Mouse (Mus musculus) c-Kit-positive CD71-positive TER-119-negative erythroid progenitor cells, embryonic 14.5 days (primary cell): ENCODE measurements around the gene Gm11168.
"Not testable (repeated sequence)": the region's sequence is repeated elsewhere in the genome, so short reads cannot be mapped to it uniquely, and the experiment has no call there.

Experiments used
- DNase-seq: peaks from one replicate; pipeline ENCODE4 v3.0.0-alpha.2; 2013; ENCODE audit warnings: low read depth

The Gm11168 gene

GRCm38 (mm10) chr9:3002794-3003396 lies at the start of gene Gm11168:
TSS of gene Gm11168 (plus strand) at chr9:3003346.
- DNase-seq: not testable (repeated sequence)

DNA sequence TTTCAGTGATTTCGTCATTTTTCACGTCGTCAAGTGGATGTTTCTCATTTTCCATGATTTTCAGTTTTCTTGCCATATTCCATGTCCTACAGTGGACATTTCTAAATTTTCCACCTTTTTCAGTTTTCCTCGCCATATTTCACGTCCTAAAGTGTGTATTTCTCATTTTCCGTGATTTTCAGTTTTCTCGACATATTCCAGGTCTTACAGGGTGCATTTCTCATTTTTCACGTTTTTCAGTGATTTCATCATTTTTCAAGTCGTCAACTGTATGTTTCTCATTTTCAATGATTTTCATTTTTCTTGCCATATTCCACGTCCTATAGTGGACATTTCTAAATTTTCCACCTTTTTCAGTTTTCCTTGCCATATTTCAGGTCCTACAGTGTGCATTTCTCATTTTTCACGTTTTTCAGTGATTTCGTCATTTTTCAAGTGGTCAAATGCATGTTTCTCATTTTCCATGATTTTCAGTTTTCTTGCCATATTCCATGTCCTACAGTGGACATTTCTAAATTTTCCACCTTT lies 2.6 kb upstream of the Gm11168 start, which contains the start of gene Gm10722:
Gene Gm10722, plus strand, starts transcription at position 478 of the 528 bp plus-strand sequence.
- not testable (repeated sequence) for DNase-seq

DNA sequence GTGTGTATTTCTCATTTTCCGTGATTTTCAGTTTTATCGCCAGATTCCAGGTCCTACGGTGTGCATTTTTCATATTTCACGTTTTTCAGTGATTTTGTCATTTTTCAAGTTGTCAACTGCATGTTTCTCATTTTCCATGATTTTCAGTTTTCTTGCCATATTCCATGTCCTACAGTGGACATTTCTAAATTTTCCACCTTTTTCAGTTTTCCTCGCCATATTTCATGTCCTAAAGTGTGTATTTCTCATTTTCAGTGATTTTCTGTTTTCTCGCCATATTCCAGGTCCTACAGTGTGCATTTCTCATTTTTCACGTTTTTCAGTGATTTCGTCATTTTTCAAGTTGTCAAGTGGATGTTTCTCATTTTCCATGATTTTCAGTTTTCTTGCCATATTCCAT lies 2.1 kb upstream of the Gm11168 start:
- DNase-seq: not testable (repeated sequence)

GRCm38 (mm10) chr9:3001948-3002659 lies 1.0 kb upstream of the Gm11168 start:
- DNase-seq: not testable (repeated sequence)

GRCm38 (mm10) chr9:3006179-3006578 lies 3.0 kb downstream of the Gm11168 start:
- not testable (repeated sequence) for DNase-seq

DNA sequence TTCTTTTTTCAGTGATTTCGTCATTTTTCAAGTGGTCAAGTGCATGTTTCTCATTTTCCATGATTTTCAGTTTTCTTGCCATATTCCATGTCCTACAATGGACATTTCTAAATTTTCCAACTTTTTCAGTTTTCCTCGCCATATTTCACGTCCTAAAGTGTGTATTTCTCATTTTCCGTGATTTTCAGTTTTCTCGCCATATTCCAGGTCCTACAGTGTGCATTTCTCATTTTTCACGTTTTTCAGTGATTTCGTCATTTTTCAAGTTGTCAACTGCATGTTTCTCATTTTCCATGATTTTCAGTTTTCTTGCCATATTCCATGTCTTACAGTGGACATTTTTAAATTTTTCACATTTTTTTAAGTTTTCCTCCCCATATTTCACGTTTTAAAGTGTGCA lies 3.5 kb downstream of the Gm11168 start:
- not testable (repeated sequence) for DNase-seq

GRCm38 (mm10) chr9:3007272-3007671 lies 4.1 kb downstream of the Gm11168 start:
- not testable (repeated sequence) for DNase-seq

- not testable (repeated sequence) for DNase-seq
These were observed 6.2 kb downstream of the Gm11168 start for GRCm38 (mm10) chr9:3009331-3009730.

DNA sequence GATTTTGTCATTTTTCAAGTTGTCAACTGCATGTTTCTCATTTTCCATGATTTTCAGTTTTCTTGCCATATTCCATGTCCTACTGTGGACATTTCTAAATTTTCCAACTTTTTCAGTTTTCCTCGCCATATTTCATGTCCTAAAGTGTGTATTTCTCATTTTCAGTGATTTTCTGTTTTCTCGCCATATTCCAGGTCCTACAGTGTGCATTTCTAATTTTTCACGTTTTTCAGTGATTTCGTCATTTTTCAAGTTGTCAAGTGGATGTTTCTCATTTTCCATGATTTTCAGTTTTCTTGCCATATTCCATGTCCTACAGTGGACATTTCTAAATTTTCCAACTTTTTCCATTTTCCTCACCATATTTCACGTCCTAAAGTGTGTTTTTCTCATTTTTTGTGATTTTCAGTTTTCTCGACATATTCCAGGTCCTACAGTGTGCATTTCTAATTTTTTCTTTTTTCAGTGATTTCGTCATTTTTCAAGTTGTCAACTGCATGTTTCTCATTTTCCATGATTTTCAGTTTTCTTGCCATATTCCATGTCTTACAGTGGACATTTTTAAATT lies 9.0 kb downstream of the Gm11168 start:
- not testable (repeated sequence) for DNase-seq

GRCm38 (mm10) chr9:3012733-3013279 lies 9.7 kb downstream of the Gm11168 start, which contains the start of gene Gm10721:
TSS of gene Gm10721 (plus strand) at chr9:3013140.
- not testable (repeated sequence) for DNase-seq

DNA sequence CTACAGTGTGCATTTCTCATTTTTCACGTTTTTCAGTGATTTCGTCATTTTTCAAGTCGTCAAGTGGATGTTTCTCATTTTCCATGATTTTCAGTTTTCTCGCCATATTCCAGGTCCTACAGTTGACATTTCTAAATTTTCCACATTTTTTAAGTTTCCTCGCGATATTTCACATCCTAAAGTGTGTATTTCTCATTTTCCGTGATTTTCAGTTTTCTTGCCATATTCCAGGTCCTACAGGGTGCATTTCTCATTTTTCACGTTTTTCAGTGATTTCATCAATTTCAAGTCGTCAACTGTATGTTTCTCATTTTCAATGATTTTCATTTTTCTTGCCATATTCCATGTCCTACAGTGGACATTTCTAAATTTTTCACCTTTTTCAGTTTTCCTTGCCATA lies 12.2 kb downstream of the Gm11168 start, which contains the start of gene Gm10720:
Gene Gm10720, plus strand, starts transcription at position 301 of the 400 bp plus-strand sequence.
- not testable (repeated sequence) for DNase-seq

GRCm38 (mm10) chr9:3015896-3016295 lies 12.8 kb downstream of the Gm11168 start:
- not testable (repeated sequence) for DNase-seq

DNA sequence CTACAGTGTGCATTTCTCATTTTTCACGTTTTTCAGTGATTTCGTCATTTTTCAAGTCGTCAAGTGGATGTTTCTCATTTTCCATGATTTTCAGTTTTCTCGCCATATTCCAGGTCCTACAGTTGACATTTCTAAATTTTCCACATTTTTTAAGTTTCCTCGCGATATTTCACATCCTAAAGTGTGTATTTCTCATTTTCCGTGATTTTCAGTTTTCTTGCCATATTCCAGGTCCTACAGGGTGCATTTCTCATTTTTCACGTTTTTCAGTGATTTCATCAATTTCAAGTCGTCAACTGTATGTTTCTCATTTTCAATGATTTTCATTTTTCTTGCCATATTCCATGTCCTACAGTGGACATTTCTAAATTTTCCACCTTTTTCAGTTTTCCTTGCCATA lies 14.0 kb downstream of the Gm11168 start, which contains the start of gene Gm10719:
Gene Gm10719, plus strand, starts transcription at position 301 of the 400 bp plus-strand sequence.
- DNase-seq: not testable (repeated sequence)

DNA sequence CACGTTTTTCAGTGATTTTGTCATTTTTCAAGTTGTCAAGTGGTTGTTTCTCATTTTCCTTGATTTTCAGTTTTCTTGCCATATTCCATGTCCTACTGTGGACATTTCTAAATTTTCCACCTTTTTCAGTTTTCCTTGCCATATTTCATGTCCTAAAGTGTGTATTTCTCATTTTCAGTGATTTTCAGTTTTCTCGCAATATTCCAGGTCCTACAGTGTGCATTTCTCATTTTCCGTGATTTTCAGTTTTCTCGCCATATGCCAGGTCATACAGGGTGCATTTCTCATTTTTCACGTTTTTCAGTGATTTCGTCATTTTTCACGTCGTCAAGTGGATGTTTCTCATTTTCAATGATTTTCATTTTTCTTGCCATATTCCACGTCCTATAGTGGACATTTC lies 15.8 kb downstream of the Gm11168 start:
- DNase-seq: not testable (repeated sequence)

DNA sequence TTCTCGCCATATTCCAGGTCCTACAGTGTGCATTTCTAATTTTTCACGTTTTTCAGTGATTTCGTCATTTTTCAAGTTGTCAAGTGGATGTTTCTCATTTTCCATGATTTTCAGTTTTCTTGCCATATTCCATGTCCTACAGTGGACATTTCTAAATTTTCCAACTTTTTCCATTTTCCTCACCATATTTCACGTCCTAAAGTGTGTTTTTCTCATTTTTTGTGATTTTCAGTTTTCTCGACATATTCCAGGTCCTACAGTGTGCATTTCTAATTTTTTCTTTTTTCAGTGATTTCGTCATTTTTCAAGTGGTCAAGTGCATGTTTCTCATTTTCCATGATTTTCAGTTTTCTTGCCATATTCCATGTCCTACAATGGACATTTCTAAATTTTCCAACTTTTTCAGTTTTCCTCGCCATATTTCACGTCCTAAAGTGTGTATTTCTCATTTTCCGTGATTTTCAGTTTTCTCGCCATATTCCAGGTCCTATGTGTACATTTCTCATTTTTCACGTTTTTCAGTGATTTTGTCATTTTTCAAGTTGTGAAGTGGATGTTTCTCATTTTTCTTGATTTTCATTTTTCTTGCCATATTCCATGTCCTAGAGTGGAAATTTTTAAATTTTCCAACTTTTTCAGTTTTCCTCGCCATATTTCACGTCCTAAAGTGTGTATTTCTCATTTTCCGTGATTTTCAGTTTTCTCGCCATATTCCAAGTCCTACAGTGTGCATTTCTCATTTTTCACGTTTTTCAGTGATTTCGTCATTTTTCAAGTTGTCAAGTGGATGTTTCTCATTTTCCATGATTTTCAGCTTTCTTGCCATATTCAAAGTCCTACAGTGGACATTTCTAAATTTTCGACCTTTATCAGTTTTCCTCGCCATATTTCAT lies 16.9 kb downstream of the Gm11168 start:
- DNase-seq: not testable (repeated sequence)

- DNase-seq: not testable (repeated sequence)
These were observed 19.3 kb downstream of the Gm11168 start for GRCm38 (mm10) chr9:3022316-3023008.

GRCm38 (mm10) chr9:3023312-3023984 lies 20.3 kb downstream of the Gm11168 start, which contains the start of gene Gm10718:
TSS of gene Gm10718 (plus strand) at chr9:3023547.
- not testable (repeated sequence) for DNase-seq

DNA sequence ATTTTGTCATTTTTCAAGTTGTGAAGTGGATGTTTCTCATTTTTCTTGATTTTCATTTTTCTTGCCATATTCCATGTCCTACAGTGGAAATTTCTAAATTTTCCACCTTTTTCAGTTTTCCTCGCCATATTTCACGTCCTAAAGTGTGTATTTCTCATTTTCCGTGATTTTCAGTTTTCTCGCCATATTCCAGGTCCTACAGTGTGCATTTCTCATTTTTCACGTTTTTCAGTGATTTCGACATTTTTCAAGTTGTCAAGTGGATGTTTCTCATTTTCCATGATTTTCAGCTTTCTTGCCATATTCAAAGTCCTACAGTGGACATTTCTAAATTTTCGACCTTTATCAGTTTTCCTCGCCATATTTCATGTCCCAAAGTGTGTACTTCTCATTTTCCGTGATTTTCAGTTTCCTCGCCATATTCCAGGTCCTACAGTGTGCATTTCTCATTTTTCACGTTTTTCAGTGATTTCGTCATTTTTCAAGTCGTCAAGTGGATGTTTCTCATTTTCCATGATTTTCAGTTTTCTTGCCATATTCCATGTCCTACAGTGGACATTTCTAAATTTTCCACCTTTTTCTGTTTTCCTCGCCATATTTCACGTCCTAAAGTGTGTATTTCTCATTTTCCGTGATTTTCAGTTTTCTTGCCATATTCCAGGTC lies 21.0 kb downstream of the Gm11168 start:
- DNase-seq: not testable (repeated sequence)

DNA sequence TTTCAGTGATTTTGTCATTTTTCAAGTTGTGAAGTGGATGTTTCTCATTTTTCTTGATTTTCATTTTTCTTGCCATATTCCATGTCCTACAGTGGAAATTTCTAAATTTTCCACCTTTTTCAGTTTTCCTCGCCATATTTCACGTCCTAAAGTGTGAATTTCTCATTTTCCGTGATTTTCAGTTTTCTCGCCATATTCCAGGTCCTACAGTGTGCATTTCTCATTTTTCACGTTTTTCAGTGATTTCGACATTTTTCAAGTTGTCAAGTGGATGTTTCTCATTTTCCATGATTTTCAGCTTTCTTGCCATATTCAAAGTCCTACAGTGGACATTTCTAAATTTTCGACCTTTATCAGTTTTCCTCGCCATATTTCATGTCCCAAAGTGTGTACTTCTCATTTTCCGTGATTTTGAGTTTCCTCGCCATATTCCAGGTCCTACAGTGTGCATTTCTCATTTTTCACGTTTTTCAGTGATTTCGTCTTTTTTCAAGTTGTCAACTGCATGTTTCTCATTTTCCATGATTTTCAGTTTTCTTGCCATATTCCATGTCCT lies 21.8 kb downstream of the Gm11168 start, which contains the start of gene Gm10717:
Gene Gm10717, plus strand, starts transcription at position 506 of the 556 bp plus-strand sequence.
- DNase-seq: not testable (repeated sequence)
